Mouse (Mus musculus): ENCODE data around the gene Rpl19.

Gene Rpl19

GRCm38 (mm10) chr11:98026570-98027296 lies at the start of gene Rpl19:
Rpl19 (plus strand) TSS chr11:98026710.
- DNase-seq, result peak; percentile 94 to 95

DNA sequence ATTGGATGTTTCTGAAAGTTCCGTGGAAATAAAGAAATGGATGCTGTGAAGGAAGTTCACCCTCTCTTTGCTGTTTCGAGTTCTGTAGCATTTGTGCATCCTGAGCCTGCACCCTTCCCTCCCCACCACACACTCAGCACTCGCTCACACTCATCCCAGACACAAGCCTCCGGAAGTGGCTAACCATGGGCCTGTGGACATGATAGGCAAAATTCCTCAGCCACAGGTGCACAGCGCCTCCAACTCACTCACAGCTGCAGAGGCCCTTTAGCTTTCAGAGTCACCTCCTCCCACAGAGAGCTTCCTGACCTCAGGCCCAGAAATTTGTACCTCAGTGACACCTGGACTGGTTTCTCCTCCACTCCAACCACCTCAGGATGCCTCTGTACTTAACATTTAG lies 48.7 kb upstream of the Rpl19 start:
- no peak for DNase-seq

GRCm38 (mm10) chr11:97978392-97978791 lies 48.1 kb upstream of the Rpl19 start:
- no peak for DNase-seq

- no peak for DNase-seq
Observed at GRCm38 (mm10) chr11:97979824-97980495, 46.5 kb upstream of the Rpl19 start.

GRCm38 (mm10) chr11:97980531-97980966 lies 46.0 kb upstream of the Rpl19 start:
- no peak for DNase-seq

DNA sequence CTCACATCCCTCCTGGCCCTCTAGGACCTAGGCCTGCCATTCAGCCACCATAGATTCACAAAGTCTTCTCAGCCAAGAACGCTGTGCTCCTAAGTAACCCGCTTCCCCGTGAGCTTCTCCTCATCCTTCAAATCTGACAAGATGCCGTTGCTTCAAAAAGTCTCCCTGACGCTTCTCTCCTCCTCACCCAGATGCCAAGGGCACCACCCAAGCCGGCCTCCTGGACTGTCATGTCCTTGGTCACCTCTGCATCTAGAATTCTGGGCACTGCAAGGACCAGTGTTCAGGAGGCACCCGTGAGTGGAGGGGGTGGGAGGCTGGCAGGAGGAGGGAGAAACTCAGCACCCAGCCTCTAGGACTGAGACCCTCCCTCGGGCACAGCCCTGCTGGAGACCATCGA lies 43.8 kb upstream of the Rpl19 start:
- DNase-seq, result no peak

GRCm38 (mm10) chr11:97983506-97983905 lies 43.0 kb upstream of the Rpl19 start:
- DNase-seq, result no peak

- DNase-seq, result no peak
Observed at GRCm38 (mm10) chr11:97983983-97984382, 42.5 kb upstream of the Rpl19 start.

GRCm38 (mm10) chr11:97985727-97986677 lies 40.5 kb upstream of the Rpl19 start, which contains the start of gene Plxdc1:
Plxdc1 (minus strand) TSS chr11:97986444.
- no peak for DNase-seq

DNA sequence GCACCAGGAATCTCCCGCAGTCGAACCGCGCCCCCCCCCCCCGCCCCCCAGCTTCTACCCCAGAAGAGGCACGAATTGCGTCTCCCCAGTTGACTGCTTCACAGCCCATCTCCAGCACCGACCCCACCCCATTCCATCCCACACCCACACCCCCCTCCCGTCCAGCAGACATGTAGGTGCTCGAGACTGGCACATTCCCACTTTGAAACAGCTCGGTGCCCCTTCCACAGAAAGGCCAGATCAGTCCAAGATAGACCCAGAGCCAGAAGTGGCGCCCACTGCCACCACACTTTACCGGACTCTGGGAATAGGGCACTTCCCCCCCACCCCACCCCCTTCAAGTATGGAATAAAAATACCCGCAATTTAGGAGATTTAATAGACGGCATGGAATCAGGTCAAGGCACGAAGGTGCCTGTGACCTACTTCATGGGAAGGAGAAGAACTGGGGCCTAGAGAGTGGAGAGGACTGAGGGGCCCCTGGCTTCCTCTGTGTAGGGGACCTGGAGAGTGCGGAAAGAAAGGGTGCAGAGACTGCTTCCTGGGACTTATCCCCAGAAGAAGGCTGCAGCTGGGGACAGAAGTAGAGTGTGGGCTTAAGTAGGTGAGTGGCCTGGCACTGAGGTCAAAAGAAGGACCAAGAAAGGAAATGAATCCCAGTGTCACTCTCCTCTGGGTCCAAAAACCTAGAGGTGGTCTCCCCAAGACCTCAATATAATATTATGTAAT lies 39.6 kb upstream of the Rpl19 start:
- no peak for DNase-seq

DNA sequence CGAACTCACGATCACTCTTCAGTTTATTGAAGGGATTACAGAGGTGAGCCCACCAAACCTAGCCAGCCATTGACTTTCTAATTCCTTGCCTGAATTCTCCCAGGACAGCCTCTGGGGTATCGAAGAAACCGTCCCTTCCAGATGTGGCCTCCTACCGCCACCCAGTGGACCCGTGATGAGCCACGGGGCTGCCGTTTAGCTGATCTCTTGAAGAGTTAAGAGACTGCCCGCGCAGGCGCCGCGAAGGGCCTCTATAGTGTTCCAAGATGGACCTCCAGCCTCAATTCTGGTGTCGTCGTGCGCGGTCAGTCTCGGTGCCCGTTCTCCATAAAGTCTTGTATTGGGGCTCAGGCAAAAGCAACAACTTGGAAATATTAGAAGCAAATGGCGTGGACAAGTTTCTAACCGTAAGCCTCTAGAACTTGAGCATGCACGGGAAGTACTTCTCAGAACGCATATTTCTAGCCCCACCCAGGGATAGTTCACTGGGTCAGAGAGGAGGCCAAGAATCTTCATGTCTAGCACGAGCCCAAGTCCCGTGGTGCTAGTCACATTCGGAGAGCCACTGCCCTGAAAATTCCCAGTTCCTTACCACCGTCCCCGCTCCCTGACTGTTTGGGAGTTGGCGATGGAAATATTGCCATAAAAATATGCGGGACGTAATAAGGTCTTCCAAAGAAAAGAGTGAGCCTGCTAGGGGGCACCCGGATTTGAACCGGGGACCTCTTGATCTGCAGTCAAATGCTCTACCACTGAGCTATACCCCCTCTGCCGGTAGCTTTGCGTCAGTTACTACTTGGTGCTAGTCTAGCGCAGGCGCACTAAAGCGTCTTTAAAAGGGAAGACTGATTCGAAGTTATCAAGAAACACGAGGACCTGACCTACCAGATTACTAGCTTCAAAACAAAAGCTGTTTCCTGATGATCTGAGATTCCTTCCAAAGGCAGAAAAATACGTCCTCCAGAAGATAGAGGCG lies 38.7 kb upstream of the Rpl19 start:
- DNase-seq, result peak; percentile 93 to 99

GRCm38 (mm10) chr11:97988530-97989096 lies 37.9 kb upstream of the Rpl19 start:
- DNase-seq, result peak; percentile 89 to 94

GRCm38 (mm10) chr11:97994539-97995100 lies 31.9 kb upstream of the Rpl19 start:
- peak; percentile 75 to 77 for DNase-seq

- DNase-seq, result no peak
Observed at GRCm38 (mm10) chr11:97995564-97996288, 30.8 kb upstream of the Rpl19 start, which contains the start of gene Arl5c. Arl5c (minus strand) TSS chr11:97996181.

DNA sequence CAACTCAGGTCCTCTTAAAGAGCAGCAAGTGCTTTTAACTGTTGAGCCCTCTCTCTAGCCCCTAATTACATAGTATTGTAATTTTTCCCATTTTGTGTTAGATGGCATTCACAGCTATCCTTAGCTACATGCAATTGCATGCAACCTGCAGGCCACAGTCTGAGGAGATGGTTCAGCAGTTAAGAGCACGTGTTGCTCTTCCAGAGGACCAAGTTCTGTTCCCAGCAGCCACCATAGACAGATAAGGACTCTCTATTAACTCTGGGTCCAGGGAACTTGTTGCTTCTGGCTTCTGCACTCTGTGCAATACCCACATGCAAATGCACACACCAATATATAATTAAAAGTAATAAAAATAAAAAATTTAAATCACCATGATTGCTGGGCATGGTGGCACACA lies 29.8 kb upstream of the Rpl19 start:
- no peak for DNase-seq

GRCm38 (mm10) chr11:97997387-97997960 lies 29.0 kb upstream of the Rpl19 start:
- DNase-seq, result no peak

DNA sequence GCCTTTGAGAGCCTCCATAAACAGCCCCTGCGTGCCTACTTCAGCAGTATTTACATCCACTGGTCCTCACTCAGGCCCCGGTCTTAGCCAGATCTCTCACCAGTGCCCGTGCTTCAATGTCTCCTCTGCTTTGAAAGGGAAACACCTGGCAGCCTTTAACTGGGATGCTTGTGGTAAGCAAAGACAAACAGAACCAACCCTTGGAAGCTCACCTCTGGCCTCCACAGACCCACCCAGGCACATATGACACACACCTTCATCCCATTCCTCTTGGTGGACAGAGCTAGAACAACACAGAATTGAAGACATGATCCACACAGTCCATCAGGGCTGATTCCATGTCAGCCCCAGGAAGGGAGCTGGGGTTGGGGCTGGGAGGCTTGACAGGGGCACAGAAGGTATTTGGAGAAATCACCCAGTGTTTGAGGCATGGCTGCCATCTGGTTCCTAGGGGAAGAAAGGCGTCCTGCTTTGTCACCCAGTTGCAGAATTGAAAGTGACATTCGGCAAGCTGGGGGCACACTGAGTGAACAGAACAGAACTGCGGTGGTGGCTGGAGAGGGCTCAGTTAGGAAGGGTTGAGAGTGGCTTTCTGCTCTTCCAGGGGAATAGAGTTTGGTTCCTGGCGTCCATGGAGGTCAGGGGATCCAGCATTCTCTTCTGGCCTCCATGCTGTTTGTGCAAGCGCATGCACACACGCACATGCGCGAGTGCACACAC lies 28.3 kb upstream of the Rpl19 start:
- no peak for DNase-seq

DNA sequence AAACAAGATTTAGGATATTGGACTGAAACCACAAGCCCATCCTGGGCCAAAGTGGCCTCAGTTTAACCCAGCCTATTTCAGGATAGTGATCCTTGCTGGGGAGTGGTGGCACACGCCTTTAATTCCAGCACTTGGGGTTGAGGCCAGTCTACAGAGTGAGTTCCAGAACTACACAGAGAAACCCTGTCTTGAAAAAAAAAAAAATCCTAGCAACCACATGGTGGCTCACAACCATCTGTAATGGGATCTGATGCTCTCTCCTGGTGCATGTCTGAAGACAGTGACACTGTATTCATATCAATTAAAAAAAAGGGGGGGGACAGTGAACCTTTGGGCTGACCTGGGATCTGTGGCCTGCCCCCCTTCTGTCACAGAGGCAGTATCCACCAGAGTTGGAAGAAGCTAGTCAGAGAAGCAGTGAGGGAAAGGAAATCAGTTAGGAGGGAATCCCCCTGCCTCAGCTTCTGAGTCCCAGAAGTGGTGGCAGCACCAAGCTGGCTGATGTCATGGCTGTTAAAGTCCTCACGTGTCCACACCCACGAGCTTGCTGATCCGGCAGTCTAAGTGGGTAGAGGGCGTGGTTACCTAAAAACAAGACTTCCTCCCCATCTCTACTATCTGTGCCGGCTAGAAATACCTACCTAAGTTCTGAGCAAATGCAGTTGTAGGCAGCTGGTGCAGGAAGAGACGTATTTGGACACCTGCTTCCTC lies 27.5 kb upstream of the Rpl19 start:
- DNase-seq, result no peak
